Mouse (Mus musculus) CD4-positive helper T cell, adult 2 months (primary cell): ENCODE measurements around the gene Rasal3.

ENCODE experiments used
- DNase-seq: peaks from one replicate; pipeline ENCODE4 v3.0.0-alpha.2; 2012; ENCODE audit warnings: low read depth, missing footprints, low spot score

Gene Rasal3

DNA sequence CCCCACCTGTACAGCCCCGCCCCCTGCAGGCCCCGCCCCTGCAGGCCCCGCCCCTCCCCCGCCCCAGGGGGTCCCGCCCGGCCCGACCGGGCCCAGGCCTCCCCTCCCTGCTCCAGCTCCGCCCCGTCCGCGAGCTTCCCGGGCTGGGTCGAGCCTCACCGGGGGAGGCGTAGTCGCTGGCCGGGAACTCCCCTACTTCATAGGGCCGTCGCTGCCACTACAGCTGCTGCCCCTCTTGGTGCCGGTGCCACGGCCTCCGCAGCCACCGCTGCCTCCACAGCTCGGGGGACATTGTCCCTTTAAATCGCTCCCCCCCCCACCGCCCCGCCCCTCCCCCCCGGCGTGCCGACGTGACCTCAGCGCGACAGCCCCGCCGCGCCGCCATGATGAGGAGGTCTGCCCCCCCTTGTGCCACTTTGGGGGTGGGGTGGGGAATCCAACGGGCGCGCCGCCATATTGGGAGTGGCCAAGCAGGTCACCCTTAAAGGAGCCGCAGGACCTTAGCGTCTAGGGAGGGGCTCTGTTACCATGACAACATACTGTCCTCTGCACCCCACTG lies 14.2 kb downstream of the Rasal3 start, which contains the start of gene Wiz:
Gene Wiz, minus strand, starts transcription at position 339 of the 559 bp plus-strand sequence.
- DNase-seq = peak; percentile 92

DNA sequence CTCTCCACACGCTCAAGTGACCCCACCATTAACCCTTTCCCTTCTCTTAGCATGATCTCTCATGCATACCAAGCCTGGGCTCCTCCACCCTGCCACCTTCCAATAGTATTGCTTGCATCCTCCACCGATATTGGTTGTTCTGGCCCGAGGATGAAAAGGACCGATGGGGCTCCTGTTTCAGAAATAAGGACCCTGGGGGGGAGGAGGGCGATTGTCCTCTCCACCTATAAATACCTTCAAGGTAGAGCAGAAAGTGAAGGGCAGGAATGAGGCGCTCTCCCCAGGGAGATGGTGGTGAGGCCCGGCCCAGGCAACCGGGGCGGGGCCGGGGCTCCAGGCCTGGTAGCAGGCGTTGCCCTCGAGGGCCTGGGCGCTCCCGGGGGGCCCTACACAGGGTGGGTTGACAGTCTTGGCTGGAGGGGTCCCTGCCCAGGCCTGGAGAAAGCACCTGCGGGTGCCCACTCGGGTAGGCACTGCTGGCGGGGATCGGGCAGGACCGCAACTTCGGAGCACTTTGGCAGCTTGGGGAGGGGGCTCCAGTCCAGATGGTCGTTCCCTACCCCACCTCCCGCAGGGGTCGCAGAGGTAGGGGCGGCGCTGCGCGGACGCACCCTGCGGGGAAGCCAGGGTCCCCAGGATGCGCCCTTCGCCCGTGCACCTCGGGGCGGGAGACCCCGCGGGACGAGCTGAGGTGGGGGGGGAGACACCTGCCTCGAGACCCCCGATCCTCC lies 14.8 kb downstream of the Rasal3 start:
- DNase-seq = peak; percentile 34

DNA sequence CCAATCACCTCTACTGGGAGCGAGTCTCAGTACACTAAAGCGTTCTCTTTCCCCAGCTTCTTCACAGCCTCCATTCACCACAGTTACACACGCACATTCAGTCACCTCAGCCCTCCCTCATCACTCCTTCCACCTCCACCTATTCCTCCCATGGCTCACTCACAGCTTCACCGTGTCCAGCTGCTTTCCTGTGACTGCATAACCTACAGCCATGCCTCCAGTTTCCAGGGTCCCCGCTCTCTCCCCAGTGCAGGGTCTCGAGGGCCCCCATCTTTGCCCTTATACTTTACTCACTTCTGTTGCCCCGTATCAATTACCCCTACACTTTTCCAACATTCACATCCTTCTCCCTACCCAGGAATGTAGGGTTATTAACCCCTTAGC lies 15.4 kb downstream of the Rasal3 start:
- no peak for DNase-seq

DNA sequence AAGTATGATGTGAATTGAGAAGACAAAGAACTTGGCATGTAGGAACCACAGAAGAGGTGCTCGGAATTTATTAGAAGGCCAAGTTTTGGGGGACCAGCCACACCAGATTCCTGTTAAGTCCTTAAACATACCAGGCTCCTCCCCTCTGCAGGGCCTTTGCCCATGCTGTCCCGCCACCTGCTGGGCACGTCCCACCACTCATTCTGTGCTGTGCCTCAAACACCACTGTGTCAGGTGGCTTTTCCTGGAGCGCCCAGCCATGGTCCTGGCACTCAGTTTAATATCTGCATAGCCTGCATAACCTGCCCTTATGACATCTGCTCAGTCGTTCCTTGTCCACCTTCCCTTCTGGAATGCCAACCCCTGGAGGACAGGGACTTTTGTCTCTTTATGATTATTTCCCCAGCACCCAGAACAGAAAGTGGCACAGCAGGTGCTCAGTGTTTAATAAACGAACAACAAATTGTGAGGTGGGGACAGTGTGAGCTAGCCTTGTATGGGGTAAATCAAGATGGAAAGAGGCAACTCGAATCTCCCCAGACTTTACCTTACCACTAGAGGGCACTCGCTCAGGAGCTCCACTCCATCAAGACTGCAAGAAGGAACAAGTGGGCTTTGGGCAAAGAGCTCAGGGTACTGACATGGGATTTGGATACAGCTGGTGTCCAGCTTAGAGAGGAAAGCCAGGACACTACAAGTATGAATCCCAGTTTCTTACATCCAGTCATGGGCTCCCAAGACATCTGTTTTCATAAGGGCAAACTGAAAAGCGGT lies 16.5 kb downstream of the Rasal3 start:
- DNase-seq = peak; percentile 72

DNA sequence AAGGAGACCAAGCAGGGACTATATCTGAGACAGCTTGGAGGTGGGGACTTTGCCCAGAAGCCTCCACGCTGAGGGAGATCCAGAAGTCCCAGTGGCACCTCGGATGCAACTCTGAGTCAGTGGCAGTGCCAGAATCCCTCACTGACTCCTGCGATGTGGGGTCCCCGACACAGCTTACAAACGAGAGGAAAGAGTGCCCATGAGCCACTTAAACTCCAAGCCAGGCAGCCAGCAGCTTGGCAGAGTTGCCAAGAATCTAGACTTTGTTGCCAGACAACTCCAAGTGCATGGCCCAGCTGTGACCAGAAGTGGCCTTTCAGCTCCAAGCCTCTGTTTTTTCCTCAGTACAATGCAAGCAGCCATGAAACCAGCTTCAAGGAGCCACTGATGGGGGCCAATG lies 19.7 kb downstream of the Rasal3 start:
- DNase-seq = no peak

DNA sequence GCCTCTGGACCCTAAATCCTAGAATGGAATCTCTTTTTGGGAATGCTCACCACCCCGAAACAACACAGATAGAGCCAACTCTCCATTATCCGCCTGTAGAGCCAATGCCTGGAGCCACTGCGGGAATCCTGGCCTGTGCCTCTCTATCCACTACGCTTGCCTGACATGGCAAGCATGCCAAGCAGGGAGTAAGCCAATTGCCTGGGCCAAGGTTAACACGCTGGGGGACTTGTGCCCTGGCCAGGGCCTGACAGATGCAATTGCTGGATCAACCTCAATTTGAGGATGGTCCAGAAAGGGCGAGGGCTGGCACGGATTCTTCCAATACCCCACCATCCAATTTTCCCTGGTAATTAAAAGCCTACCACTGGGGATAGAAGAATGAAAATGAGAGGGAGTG lies 20.8 kb downstream of the Rasal3 start:
- DNase-seq = no peak

DNA sequence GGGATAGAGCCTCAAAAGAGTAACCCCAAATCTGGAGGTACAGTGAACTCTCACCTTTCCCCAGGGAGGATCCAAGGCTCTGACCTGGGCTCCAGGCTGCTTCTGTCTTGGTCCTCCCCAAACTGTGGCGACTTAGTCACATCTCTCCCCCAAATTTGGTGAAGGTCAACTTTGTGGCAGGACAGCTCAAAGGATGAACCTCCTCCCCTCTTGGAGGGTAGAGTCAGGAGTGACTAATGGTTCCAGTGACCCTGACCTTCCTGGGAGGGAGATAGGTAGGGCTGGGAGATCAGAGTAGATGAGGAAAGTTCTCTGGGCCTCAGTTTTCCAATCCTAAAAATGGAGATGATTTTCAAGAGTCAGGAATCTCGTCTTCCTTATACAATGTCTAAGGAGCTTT lies 24.6 kb downstream of the Rasal3 start:
- DNase-seq = no peak

DNA sequence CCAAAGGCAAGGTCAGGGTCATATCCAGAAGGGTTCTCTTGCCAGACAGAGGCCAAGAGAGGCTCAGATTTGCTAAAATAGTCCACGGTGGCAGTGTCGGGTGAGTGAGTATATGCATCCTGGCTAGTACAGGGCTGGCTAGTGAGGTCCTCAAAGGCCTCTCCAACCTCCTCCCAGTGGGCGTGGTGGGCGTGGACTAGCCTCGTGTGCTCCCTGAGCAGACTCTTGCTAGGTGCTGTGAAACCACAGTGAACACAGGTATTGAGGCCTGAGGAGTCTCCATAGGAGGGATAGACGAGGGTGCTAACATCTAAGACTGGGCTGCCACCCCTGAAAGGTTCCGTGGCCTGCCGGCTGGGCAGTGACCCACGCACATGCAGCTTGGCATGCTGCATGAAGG lies 26.2 kb downstream of the Rasal3 start:
- DNase-seq = no peak

DNA sequence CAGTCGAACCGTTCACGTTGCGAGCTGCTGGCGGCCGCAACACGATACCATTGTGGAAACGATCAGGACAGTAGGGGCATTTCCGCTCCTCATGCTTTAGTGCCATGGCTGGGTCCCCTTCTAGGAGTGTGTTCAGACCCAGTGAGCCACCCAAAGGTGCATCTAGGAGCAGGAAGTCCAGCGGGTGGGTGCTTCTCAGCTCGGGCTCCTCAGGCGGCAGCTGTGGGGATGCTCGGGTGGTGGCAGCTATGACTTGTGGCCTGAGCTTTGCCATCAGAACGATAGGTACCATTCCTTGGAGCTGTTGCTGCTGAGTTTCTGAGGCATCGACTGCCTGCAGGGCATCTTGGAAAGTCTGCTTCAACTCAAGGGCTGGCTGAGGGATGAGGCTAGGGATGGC lies 26.9 kb downstream of the Rasal3 start:
- DNase-seq = no peak

DNA sequence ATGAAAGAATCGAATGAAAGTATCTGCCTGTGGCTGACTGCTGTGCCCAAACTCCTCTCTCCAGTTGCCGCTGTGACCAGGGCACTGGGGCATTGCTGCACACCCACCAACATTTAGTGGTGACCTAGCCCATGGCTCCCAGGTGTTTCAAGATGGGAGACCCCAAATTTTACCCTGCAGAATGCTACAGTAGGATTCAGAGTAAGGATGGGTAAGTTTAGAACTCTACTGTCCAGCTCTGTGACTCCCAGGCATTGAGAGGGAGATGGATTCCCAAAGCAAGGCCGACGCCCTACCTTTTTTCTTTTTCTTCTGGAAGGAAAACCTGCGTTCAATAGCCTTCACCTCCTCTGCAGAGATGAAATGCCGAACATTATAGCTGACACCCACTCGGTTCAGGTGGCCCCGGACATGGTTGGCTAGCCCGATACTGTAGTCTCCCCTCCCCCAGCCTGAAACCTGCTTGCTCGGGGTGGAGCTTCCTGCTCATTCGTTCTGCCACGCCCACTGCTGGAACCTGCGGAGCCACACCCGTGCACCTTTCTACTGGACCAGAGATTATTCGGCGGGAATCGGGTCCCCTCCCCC lies 34.3 kb downstream of the Rasal3 start:
- DNase-seq = peak; percentile 70

DNA sequence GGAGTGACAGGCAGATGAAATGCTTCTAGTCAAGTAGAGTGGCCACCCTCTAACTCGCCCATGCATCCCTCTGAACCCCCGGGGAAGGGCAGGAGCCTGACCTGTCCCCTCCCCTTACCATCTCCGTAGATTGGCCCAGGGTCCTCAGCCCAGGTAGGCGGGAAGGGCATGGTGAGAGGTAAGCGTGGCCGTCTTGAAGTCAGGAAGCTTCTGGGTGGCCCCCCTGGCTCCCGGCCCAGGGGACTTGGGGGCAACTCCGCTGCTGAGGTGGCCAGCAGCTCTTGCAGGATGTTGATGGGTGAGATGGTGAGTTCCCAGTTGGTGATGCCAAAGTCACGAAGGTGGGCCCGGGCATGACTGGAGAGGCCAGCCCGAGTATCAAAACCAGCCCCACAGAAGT lies 35.7 kb downstream of the Rasal3 start:
- no peak for DNase-seq

DNA sequence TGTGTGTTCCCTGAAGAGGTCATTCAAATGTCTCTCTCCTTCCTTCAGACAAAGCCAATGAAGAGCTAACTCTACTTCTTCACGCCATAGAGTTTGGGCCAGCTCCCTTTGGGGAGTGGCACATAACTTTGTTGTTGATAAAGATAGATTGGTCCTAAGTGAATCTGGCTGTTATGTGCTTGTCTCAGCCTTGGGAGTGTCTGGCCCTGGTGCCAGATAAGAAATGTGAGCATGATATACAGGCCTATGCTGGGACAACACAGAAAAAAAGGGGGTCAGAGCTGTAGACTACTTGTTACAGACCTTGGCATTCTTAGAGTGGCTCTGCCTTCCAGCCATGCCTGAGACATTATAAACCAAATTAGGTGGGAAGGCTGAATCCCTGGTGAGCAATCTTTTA lies 38.1 kb downstream of the Rasal3 start:
- no peak for DNase-seq

DNA sequence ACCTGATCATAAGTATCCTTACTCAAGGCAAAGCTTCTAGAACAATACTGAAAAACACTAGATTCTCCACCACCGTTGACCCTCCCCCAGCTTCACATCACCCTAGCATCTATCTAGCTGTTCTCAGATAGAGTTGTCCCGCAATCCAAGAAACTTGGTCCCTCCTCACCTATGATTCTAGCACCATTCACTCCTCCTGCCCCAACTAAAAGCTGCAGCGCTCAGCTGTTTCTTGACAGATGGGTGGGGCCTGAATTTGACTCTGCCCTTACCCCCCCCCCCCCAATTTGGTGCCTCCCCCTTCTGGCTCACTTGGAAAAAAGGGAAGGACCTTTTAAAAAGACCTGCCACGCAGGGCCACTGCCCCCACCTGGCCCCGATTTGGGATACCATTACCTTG lies 38.5 kb downstream of the Rasal3 start:
- DNase-seq = no peak

DNA sequence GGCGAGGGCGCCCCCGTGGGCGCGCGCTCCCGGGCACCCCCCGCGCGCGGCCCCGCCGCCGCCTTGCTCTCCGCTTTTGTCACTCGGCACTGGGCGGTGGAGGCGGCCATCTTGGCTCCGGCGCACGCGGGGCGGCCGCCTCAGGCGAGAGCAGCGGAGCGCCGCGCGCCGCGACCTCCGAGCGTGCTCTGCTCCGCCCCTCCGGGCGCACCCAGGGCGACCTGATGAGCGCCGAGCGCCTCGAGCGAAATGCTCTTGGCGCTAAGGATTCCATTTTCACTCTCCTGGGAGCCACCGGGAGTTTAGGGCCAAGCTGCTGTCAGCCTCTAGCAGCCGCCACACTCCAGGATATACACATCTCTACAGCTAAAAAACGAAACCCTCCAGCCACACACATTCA lies 39.1 kb downstream of the Rasal3 start:
- peak; percentile 89 for DNase-seq

DNA sequence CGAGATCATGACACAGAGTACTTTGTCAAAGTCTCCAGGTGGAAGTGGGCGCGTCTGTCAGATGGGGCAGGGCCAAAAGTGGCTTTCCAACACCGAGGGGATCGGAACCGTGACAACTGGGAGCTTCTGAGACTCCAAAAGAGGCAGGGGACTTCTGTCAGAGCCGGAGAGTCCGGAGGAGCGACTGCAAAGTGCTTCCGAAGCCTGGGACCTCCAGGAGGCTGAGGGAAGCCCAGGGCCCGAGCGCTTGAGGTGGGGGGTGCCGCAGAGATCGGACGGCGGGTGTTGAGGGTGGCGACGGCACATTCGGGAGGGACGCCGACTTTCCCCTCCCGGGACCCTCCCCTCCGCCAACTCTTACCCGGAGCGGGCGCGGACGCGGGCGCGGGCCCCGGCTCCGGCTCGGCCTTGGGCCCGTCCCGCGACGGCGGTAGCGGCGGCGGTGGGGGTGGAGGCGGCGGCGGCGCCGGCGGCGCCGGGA lies 39.5 kb downstream of the Rasal3 start:
- DNase-seq = no peak

DNA sequence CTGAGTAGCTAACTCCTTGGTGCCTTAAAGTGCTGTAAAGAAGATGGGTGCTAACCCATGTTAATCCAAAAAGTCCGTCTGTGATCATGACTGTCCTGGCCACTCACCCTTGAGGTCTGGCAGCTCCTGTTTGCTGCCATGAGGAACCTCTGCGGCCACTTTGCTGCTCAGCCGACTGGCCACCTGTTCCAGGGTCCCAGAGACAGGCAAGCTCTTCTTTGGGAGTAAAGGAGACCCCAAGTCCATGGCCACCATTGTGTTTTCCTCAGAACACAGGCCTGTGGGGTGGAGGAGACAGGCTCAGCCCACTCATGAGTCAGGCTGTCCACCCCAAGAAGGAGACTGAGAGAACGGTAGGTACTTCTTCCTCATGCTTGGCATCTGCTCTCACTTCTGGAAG lies 40.7 kb downstream of the Rasal3 start:
- no peak for DNase-seq

DNA sequence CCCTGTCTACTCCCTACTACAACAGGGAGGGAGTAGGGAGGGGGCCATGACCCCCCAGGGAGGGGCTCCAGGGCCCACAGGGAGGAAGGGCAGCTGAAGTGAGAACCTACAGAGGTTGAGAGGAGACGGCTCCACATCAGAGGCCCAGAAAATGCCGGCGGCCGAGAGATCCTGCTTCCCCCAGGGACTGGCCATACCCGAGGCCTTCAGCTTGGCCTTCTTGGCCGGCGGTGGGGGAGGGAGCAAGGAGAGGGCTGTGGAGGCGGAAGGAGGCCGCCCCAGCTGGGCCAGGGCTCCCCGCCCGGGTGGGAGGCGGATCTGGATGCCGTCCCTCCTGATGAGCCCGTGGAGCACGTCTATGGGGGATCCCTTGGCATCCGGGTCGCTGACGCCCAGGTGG lies 43.5 kb downstream of the Rasal3 start:
- no peak for DNase-seq

DNA sequence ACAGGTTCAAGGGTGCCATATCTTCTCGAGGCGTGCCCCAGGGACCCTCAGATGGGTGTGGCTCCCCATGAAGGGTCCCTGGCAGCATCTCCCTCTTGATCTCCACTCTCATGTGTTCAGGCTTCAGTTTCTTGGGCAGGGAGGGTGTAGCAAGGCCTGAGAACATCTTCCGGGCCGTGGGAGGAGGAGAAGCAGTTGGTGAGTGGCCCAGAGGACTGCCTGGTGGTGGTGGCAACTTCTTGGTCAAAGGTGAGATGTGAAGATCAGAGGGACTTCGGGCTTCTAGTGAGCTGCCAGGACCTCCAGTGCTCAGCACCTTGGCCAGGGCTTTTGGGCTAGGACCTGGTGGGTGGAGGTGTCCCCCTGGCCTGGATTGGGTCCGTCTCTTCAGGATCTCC lies 44.4 kb downstream of the Rasal3 start:
- DNase-seq = no peak

DNA sequence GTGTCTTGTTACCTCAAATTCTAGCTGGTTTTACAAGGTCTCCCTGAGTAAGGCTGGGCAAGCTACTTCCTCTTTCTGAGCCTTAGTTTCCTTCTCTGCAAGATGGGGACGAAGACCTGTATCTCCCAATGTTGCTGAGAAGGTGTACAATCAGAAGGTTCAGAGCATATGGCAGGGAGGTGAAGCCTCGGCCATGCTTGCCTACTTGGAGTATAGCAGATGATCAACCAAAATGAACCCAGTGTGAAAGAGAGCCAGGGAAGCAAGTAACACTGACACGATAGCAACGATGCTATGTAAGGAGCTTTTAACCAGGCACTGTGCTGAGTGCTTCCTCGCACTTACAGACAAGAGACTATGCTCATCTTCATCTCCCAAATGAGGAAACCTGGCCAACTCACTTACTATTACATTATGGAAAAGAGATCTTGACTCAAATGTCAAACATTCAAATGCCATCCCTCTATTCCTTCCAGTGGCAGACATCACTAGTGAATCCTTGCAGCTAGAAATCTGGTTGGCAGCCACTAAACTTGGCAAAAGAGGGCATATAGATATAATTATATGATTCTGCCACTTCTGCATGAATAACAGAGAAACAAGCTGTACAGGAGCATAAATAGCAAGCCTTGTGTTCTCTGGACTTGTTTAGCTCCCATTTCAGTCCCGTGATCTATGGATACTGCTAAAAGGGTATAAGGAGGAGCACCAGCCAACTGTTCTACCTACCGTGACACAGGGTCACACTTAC lies 45.0 kb downstream of the Rasal3 start:
- no peak for DNase-seq

DNA sequence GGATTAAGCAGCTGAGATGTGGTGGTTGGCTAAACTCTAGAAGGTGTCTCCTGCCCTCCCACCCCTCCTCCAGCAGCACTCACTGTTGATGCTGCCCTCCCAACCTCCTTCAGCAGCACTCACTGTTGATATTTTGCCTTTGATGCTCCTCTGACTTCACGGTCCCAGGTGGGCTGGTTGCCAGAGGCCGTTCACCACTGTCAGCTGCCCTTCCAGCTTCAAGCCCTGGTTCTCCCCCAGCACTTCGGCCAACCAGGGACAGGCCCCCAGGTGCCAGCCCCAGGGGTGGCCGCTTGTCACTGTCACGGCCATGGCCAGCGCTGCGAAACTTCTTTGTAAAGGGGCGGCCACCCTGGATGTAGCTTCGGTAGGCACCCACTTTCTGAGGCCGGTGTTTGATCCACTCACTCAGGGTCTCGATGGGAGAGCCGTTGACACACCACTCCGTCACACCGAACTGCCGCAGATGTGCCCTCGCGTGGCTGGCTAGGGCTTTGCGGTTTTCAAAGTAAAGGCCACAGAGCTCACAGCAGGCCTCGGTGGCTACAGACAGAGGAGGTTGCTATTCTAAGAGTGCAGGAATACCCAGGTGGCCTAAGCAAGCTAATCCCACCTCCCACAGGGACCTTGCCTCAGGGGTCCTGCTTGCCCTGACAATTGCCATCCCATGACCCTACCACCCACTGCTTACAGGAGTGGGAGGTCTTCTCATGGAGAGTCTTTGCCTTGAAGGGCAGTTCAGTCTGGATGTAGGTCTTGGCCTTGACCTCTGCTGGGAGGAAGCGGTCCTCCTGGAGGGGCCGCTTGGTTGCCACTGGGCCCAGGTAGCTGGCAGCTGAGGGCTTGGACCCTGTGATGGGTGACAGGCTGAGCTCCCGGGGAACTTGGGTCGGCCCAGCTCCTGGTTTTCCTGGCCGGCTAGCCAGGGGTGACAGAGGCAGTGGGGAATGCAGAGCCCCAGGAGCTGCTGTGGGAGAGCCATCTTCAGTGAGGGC lies 46.3 kb downstream of the Rasal3 start:
- DNase-seq = no peak
